Mouse (Mus musculus) CH12F3 (cell line): Measurements from ENCODE around the gene Fbxw8.

Experiments
- in situ Hi-C: fragments of 300-500 bp; cut with MboI; formaldehyde crosslinking; loops from 2 replicates; pipeline ENCODE4 v1.14.3; 2020; ENCODE audit warnings: low sequenced_read_pairs

Gene Fbxw8

GRCm38 (mm10) chr5:118108794-118109440 is 46.3 kb downstream of the Fbxw8 start:
- in situ Hi-C loops: no loop called here

GRCm38 (mm10) chr5:118108124-118108793 is 47.0 kb downstream of the Fbxw8 start:
- in situ Hi-C loops: no loop called here

GRCm38 (mm10) chr5:118106667-118107066 is 48.6 kb downstream of the Fbxw8 start:
- in situ Hi-C loops: no loop called here

GRCm38 (mm10) chr5:118105536-118105935 is 49.7 kb downstream of the Fbxw8 start:
- in situ Hi-C loops: no loop called here

GRCm38 (mm10) chr5:118099870-118100478 is 55.3 kb downstream of the Fbxw8 start:
- in situ Hi-C loops: no loop called here

- in situ Hi-C loops: no loop called here
Observed at GRCm38 (mm10) chr5:118099069-118099869, 56.0 kb downstream of the Fbxw8 start.

GRCm38 (mm10) chr5:118096317-118096716 is 58.9 kb downstream of the Fbxw8 start:
- in situ Hi-C loops: no loop called here

GRCm38 (mm10) chr5:118095849-118096248 is 59.4 kb downstream of the Fbxw8 start:
- in situ Hi-C loops: no loop called here

- in situ Hi-C loops: no loop called here
Observed at GRCm38 (mm10) chr5:118095433-118095832, 59.8 kb downstream of the Fbxw8 start.

- in situ Hi-C loops: no loop called here
Observed at GRCm38 (mm10) chr5:118093321-118094035, 61.8 kb downstream of the Fbxw8 start.

GRCm38 (mm10) chr5:118090837-118091236 is 64.4 kb downstream of the Fbxw8 start:
- in situ Hi-C loops: no loop called here

- in situ Hi-C loops: no loop called here
Observed at GRCm38 (mm10) chr5:118090101-118090500, 65.2 kb downstream of the Fbxw8 start.

GRCm38 (mm10) chr5:118089102-118089501 is 66.2 kb downstream of the Fbxw8 start:
- in situ Hi-C loops: no loop called here

- in situ Hi-C loops: no loop called here
Observed at GRCm38 (mm10) chr5:118086956-118087355, 68.3 kb downstream of the Fbxw8 start.

- in situ Hi-C loops: no loop called here
Observed at GRCm38 (mm10) chr5:118085313-118085712, 70.0 kb downstream of the Fbxw8 start.

GRCm38 (mm10) chr5:118084171-118084727 is 71.0 kb downstream of the Fbxw8 start:
- in situ Hi-C loops: no loop called here

GRCm38 (mm10) chr5:118083060-118083638 is 72.1 kb downstream of the Fbxw8 start:
- in situ Hi-C loops: no loop called here

- in situ Hi-C loops: no loop called here
Observed at GRCm38 (mm10) chr5:118081996-118082395, 73.3 kb downstream of the Fbxw8 start.

GRCm38 (mm10) chr5:118081374-118081949 is 73.8 kb downstream of the Fbxw8 start:
- in situ Hi-C loops: no loop called here

- in situ Hi-C loops: loop anchor here (5.0 kb wide), 1 partner anchor 88 kb away; no protein-coding TSS in a partner anchor
Observed at GRCm38 (mm10) chr5:118079839-118080250, 75.4 kb downstream of the Fbxw8 start.
